Mouse (Mus musculus) kidney, adult 11 months (tissue): Measurements from ENCODE around the gene Snorc.
A peak's percentile ranks its signal among the peaks of the same experiment; 100 is the strongest.
"Not testable (repeated sequence)": the region's sequence is repeated elsewhere in the genome, so short reads cannot be mapped to it uniquely, and the experiment has no call there.

Experiments
- DNase-seq: peaks from one replicate; pipeline ENCODE4 v3.0.0; 2022

The Snorc gene

DNA sequence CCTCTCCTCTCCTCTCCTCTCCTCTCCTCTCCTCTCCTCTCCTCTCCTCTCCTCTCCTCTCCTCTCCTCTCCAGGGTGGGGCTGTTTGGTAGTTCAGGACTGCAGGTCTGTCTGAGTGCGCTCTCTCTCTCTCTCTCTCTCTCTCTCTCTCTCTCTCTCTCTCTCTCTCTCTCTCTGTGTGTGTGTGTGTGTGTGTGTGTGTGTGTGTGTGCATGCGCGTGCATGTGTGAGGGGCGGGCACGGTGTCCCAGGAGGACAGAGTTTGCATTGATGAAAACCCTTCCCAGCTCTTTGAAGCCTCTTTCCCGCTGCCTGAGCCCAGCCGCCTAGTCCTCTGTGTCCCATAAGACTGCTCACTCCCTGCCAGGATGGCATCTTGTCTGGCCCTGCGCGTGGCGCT, at the start of gene Snorc:
Snorc (plus strand) TSS at position 301 of the 400 bp plus-strand sequence.
- not testable (repeated sequence) for DNase-seq

DNA sequence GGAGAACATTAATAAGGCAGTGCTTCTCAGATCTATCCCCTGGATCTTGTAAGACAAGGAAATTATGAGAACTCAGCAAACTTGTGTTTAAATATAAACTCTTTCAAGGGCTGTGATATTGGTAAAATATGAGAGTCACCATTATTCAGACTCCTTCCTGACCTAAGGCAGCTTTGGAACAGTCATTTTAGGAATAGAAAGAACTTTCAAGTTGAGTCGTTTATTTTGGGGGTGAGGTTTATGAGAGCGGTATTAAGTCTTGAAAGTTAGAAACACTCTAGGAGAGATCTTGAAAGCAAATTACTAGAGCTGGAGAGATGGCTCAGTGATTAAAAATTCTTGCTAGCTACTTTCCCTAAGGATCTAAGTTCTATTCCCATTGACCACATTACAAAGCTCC, 34.9 kb upstream of the Snorc start:
- DNase-seq: no peak

DNA sequence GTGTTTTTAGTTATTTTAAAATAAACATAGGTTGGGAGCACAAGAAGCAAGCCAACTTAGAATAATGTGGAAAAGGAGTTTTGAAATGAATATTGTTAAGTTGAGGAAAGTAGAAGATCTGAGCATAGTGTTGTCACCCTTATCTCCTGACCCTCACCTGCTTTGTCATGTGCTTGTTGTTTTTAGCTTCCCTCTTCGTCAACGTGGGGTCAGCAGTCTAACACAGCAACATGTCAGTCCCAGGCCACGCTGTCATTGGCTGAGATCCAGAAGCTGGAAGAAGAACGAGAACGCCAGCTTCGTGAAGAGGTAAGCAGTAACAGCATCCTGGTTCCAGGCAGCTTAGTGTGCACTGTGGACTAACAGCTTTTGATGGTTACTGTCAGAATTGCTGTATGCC, 33.5 kb upstream of the Snorc start:
- no peak for DNase-seq

DNA sequence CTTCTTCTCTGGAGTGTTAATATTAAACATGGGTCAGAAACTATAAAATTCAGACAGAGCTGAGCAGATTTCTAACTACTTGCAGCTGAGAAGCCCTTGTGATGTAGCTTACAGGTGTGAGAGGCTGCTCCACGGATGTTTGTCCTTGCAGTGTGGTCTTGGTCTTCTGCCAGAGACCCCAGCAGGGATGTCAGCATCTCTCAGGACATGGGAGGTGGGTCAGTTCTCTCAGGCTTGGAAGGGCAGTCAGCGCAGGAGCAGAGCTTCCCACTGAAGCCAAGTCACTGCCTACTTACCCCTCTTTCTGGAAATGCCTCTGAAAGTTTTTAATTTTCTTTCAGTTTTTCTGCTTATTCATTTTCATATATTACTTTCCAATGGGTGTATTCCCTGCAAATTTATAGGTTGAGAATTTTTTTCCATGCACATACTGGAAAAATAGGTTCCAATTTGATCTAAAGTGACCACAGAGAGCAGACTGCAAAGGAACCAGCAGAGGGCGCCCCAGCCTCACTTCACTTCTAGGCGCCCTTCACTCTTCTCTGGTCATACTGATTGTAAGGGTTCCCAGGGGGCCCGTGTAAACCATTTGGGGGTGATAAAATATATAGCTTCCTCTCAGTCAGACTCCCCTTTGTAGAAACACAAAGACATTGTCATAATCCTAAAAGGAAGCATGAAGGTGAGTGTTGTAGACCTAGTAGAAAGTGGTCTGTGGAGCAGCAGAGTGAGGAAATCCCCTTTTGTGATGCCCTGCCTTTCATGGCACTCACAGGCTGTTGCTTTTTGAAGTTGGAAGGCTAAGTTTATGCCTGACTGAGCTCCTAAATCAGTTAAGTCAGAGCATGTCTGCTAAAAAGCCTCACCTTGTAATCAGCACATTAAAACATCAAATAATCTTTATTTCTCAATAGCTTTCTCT, 22.6 kb upstream of the Snorc start:
- no peak for DNase-seq

DNA sequence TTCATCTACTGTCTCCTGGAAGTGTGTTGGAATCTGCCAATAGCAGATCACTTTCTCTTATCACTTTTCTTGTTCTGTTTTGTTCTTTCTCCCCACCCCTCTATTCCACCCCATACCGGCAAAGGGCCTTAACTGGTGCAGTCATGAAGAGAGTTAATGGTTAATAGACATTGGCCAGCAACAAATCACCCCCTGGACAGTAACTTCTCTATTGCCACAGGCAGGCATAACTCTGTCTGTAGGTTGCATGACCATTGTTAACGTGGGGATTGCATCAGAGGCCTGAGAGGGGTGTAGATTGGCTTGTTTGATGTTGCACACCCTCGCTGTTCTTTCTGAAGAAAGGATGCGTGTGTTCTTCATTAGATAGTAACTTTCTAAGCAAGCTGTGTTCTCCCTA, 20.6 kb upstream of the Snorc start:
- DNase-seq: no peak

DNA sequence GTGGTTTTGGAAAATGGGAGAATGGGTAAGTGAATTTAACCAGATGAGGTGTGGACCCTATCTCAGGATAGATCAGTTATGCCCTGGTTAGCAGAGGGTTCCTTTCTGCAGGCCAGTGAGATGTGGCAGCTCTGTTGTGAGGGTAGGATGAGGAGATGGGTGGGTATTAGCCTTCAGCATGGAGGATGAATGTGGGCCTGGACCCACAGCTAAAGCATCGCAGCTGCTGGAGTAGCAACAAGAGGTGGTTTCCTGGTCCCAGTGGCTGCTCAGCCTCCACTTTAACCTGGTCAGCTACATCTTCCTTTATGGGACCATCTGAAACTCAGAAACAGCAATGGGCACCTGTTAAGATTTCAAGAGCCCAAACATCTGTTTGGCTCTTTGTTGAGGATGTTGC, 13.6 kb upstream of the Snorc start:
- DNase-seq: no peak

DNA sequence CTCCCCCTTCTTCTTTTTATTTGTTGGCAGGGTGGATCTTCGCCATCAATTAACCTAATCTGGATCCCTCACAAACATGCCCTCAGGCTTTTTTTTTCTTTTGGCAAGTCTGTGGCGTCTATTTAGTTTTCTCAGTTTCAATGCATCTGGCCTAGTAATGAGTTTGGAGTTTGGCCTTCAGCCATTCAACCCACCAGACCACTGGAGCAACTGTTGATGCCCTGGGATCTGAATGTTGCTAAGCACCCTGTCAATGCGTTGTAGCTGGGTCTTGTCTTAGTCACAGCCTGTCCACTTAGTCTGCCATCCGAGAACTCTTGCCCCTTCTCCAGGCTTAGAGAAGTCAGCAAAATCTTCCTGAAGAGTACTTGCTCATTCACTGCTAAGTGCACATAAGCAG, 12.0 kb upstream of the Snorc start:
- DNase-seq: no peak

DNA sequence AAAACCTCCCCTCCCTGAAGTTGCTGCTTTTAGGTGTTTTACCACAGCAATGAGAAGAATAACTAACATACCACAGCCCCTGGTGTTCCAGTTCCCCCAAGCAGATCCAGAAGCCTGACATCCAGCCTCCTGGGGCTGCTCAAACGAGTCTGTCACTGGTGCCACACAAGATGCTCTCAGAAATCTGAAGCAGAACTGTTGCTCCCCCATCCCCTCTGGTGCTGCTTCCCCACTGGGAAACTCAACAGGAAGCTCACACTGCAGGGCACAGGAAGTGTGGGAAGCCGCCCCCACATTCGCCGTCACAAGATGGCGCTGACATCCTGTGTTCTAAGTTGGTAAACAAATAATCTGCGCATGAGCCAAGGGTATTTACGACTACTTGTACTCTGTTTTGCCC, 10.2 kb upstream of the Snorc start:
- not testable (repeated sequence) for DNase-seq

DNA sequence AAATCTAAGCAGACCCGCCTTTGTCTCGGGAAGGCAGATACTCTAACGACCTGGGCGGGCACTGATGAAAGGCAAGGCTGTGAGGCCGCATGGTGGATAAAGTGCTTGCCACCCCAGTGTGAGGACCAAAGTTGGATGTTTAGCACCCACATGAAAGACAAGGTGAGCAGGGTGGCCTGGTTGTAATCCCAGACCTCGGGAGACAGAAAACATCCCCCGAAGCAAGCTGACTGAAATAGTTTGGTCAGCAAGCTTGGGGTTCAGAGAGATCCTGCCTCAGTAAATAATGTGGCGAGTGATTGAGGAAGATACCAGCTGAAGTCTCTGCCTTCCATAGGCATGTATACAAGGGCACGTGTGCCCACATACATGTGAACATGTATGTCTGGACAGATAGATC, 2.6 kb upstream of the Snorc start:
- DNase-seq: no peak

DNA sequence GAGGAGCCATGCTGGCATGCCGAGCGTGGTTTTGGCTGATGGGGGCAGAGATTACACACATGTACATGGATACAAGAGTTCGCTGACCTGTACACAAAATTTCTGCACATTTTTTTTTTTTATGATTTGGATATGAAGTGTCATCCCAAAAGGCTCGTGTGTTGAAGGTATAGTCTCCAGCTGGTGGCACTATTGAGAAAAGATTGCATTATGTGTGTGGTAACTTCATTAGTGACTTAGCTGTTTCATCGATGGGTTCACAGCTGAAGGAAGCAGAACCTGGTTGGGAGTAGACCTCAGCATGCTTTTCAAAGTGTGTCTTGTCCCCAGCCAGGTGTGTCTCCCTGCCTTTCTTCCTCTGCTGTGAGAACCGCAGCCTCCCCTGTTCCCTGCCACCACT, 1.8 kb upstream of the Snorc start:
- DNase-seq: no peak

DNA sequence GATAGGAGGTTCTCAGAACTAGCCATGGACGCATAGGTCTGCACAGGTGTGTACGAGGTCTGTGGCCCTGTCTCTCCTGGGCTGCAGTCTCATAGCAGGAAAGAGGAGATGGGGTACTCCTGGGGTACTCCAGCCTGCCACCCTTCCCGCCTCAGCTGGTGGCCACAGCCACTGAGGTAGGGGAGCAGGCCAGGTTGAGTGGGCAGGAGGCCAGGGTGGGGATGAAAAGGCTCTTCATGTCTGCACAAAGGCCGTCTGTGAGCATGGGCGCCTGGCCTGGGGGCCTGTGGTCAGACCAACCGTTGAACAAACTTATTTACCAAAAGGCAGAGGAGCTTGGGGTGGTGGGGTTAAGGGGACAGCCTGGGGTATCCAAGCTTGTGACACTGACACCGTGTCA, 1.8 kb downstream of the Snorc start:
- no peak for DNase-seq

DNA sequence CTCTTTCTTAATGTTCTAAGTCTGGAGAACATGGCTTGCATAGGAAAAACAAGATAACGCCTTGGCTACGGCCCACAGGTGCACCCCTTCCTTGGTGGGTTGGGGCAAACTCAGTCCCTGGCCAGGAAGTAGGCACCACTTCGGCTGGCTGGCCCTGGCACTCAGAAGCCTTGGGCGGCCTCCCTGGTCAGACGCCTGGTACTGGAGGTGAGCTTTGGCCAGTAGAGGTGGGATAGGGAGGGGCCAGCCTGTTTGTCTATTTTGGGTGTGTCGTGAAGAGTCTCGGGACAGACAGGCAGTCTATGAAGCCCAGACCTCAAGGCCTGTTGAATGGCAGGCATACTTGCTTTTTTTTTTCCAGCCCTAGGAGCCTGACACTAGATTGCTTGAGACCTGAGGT, 2.5 kb downstream of the Snorc start:
- DNase-seq: peak; percentile 78

DNA sequence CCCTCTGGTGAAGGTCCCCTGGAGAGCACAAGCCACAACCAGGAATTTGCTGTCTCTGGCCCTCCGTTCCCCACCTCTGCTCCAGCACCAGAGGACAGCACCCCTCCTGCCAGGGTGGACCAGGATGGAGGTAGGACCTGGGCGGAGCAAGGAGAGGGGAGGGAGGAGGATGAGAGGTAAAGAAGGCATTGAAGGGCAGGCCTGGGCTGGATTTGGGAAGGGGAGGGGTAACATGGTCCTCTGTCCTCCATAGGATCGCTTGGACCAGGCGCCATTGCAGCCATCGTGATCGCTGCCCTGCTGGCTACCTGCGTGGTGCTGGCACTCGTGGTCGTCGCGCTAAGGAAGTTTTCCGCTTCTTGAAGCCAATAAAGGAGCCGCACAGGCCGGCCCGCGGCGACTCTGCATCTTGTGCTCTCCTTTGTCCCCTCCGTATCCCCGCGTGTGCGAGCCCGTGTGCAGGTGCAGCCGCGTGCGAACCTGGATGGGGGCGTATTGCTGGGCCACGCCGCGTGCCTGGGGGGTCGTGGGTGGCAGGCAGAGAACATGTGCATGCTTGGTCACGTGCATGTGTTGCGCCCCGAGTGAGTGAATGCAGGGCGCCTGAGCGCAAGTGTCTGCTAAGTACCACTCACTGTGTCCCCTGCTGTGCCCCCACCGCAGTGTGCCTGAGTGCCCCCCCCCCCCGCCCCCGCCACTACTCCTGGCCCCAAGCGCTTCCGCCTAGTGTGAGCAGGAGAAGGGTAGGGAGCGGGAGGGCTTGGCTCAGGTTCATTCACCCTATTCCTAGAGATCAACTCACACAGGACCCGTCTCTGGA, 5.2 kb downstream of the Snorc start:
- DNase-seq: no peak

DNA sequence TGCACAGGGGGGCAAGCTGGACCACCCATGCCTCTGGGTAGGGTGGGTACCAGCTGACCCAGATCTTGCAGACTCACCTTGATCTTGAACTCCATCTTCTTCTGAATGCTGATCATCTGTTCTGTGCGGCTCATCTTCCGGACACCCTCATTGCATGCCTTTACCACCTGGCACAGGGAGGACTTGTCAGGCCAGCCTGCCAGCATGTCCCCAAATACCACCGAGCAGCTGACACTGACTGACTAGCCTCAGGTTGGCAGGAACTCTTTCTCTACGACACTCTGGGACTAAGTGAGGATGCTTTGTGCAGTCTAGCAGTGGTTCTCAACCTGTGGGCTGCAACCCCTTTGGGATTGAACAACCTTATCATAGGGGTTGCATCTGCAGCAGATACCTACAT, 12.5 kb downstream of the Snorc start:
- no peak for DNase-seq

DNA sequence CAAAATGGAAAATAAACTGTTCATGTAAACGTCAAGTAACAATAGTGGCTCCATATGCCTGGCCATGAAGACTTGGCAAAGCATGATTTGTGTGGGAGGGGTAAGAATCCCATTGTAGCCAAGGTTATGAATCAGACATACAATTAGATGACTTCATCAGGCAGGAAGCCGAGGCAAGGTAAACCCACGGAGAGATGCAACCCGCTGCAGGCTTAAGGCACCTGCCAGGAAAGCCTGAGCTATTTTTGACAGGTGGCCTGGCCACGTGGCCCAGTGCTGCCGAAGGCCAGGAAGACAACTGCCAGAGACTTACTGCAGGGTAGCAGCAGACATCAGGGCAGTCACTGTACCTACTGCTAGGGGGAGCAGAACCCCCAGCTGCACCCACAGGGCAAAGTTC, 16.3 kb downstream of the Snorc start:
- no peak for DNase-seq

DNA sequence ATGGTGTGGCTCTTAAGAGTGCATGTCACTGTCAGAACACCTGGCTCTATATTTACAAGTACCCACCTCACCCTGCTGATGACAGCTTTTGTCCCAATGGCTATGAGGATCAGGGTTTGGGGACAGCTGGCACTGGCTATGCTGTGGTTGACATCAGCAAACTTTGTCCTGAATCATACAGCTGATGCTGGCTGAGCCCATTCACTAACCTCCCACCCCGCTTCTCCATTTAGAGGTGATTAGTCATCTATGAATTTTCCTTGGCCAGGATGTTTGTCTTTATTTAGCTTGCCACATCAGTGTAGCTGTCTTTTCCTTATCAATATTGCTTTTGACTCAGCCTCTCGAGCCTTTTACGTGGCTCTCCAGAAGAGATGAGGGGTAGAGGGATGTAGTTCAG, 22.2 kb downstream of the Snorc start:
- no peak for DNase-seq

DNA sequence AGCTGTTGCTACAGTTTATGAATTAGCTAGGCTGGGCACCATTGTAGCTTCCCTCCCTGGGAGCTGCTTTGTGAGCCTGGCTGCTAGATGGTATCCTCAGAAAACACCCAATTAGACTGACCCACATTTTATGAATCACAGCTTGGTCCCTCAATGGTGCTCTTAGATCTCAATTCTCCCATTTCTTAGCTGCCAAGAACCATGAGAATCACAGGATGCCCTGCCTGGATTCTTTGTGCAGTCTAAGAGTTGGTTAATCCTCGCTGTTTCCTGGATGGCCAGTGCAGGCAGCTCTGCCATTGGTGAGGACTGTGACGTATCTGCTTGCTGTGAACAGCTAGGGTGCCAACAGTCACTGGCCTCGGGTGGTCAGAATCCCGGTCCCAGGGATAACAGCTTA, 23.5 kb downstream of the Snorc start:
- no peak for DNase-seq

DNA sequence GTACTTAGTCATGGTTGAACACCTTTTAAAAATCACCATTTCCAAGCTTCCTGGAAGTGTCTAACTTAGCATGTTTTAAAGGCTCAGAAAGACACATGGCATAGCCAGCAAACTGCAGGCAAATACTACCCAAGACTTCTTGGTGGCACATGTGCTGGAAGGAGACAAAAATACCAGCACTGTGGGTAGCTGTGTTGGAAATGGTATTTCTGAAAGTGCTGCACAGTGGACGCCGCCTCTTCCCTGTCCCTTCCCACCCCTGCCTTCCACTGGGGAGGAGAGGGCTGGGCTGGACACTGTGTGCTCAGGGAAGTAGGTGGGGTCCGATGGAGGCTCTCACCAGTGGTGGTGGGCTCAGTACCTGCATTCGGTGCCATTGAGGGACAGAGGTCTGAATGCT, 35.5 kb downstream of the Snorc start:
- DNase-seq: no peak

DNA sequence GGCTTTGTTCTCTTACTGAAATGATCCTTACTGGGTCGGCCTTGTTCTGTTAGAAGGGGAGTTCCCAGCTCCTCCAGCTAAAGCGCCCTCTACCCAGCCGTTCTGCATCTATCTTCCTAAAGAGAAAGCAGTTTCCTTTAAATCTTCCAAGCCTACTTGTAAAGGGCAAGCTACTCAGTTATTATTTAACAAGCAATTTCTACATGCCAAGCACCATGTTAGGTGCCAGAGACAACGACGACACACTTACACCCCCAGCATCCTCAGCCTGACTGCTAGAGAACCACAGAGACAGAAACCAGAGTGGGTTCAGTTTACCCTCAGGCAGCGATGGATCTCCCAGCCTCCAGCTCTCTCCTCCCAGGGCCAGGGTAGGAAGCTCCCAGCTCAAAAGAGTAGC, 37.8 kb downstream of the Snorc start:
- peak; percentile 36 for DNase-seq

DNA sequence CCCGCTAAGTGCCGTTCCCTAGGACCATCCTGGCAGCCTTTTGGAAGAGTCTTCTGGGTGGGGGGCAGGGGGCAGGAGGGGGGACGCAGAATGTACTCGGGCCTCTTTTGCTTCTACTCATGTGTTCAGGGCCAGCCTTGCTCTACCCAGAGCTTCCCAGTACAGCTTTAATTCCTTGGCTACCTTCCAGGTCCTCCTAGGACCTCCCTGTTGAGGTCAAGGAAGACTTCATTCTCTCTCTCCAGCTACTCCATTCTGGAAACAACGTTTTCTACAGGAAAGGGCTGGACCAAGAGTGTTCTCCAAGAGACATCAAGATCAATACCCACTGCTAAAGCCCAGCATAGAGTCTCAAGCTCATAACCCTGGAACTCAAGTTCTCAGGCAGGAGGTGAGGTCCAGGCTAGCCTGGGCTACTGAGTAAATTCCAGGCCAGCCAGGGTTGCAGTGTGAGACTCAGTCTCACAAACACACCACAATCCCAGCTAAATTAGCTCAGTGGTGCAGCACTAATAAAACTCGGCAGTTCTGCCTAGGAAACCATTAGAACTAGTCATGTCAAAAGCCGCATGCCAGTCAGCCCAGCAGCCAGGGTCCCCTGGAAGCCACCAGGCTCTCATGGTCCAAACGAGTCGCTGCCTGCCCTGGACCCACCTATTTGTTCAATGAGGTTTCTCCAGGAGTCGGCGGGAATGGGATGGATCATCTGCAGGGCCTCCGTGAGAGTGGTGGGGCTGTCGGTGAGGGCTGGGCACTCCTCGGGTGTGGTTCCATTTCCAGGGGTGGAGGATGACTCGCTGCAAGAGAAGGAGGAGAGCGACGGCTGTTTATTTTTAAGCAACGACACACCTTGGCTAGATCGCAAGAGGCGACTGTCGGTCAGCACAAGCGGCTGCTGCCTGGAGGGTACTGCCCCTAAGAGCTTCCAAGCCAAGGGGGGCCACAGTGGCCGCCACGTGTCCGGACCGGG, 38.8 kb downstream of the Snorc start:
- DNase-seq: no peak

DNA sequence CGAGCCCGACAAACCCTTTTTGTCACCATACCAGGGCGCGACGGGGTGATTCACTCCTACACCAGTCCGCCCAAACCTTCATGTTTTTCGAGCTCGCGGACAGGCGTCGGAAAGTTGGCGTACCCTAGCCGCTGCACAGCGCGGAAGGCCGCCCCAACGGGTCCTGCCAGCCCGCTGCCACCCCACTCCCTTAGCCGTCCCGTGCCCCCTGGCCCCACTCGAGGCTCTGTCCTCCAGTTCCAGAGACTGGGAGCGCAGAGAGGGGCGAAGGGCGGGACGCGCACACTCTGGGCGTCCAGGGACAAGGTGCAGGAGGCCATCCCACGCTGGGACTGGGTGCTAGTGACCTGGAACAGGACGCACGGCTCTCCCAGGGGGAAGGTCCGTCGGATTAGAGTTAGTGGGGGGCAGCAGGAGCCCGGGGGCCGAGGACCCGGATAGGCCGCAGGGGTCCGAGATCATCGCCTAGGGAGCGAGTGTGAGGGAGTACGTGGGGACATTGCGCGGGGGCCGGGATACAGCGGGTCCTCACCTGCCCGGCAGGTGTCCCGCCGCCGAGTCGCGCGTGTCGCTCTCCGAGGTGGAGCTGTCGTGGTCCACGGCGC, 39.6 kb downstream of the Snorc start, which contains the start of gene Neu2:
Neu2 (plus strand) TSS at position 329 of the 605 bp plus-strand sequence.
- DNase-seq: peak; percentile 52

DNA sequence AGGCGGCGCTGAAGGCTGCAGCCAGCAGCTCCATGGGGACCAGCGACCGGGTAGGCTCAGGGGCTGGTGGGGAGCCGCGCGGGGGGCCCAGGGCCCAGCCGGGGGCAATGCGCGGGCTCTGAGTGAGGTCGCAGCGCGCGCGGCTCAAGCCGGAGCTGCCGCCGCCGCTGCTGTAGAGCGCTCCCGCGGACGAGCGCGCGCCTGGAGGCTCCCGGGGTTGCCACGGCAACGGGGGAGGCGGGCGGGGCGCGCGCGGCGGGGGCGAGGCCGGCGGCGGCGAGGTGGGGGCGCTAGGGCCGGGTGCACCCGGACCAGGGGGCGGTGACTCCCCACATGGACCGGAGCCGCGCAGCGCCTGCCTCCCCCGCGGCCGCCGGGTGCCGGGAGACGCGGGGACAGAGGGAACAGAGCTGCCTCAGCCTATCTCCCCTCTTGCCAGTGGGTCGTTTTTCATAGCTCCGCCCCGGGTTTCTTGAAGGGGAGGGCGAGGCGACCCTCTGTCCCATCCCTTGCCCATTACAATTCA, 40.2 kb downstream of the Snorc start:
- no peak for DNase-seq
